Mouse (Mus musculus): ENCODE measurements around the gene Fam207a. TPM values are rescaled to one million over a fixed set of nuclear protein-coding genes. Genes with fewer than 3 reads are reported as not detected.

The Fam207a gene
- total RNA-seq, 1 experiment from 2014 or later: 21.6 TPM

DNA sequence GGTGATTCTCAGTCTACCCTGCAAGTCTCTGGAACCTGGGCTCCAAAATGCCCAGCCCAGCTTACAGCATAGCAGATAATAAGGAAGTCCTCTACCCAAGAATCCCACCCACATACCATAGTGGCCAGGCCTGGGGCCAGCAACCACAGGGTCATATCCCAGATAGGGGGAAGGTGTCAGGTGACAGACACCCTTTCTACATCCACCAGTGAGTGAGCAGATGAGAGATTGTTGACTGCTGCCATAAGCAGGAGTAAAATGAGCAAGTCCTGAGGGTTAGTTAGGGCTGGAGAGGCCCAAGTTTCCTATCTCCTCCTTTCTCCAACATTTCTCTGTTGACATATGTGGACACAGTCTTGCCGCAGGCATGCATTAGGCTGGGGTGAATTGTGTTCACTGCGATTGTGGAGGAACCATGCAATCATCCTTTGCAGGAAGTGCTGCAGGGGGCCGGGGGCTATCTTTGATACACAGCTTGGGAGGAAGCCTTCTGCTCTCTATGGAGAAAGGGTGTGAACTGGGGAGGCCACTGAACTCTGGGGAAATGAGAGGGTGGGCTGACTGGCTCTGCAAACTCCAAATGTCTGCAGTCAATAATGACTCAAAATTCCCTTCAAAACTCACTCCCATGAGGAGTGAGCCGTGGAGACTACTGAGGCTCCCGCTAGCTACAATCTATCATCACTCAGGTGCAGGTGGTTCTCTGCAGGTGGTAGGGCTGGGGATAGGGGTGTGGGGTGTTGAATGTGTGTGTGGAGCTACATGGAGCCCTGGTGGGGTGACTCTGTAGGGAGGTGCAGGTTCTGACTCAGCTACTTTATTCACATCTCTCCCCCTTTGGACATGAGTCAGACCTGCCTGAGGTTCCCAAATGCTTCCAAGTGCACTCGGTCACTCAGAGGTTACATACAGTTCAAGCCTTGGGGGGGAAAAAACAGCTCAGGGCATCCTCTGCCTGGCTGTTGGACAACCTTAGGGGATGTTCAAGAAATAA is 15.7 kb upstream of the Fam207a start:
- no peak for DNase-seq

GRCm38 (mm10) chr10:77530140-77530539 is 14.6 kb upstream of the Fam207a start, which contains the start of gene Itgb2:
Gene Itgb2 (plus strand): TSS chr10:77530252.
- DNase-seq: peak; percentile 38

DNA sequence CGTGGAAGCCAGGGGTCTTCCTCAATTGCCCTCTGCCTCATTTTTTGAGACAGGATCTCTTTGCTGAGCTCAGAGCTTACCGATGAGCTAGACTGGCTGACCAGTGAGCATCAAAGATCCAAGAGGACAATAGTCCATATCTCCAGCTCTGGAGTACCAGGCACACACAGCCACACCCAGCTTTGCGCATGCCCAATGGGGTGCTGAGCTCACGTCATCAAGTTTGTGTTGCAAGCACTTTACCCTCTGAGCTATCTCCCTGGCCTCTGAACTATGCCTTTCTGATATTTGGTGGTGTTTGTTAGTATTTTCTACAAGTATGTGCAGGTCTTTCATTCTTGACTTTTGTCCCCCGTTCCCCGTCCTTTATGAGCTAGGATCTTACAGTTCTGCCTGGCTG is 13.0 kb upstream of the Fam207a start:
- DNase-seq: no peak

DNA sequence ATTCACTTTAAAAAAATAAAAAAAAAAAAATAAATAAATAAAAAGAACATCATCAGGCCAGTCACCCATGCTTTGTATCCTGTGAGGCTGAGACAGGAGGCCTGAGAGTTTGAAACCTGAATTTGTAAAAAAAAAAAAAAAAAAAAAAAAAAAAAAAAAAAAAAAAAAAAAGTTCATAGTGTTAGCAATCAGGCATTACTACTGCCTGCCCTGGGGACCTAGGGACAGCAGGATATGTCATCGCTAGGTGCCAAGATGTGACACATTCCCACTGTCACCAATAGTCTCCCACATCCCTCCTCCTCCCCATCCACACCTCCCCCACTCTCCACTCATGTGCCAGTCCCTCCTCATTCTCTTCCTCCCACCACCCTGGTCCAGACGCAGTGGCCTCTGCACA is 10.9 kb upstream of the Fam207a start:
- DNase-seq: no peak

- no peak for DNase-seq
Observed at GRCm38 (mm10) chr10:77523321-77523720, 7.7 kb upstream of the Fam207a start.

DNA sequence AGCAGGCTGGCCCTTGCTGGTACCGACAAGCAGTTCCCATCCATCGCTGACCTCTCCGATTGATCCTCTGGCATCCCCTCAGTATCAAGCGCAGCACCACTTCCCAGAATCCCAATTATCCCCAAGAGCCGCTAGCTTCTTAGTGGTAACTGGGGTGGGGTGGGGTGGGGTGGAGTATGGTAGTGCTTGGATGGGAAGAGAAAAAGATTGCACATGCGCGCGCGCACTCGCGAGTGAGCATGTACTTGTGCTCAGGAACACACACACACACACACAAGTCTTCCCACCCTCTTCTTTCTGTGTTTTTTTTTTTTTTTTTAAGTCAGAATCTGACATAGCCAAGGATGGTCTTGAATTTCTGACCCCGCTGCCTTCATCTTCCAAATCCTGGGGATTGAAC is 7.2 kb upstream of the Fam207a start:
- DNase-seq: no peak

DNA sequence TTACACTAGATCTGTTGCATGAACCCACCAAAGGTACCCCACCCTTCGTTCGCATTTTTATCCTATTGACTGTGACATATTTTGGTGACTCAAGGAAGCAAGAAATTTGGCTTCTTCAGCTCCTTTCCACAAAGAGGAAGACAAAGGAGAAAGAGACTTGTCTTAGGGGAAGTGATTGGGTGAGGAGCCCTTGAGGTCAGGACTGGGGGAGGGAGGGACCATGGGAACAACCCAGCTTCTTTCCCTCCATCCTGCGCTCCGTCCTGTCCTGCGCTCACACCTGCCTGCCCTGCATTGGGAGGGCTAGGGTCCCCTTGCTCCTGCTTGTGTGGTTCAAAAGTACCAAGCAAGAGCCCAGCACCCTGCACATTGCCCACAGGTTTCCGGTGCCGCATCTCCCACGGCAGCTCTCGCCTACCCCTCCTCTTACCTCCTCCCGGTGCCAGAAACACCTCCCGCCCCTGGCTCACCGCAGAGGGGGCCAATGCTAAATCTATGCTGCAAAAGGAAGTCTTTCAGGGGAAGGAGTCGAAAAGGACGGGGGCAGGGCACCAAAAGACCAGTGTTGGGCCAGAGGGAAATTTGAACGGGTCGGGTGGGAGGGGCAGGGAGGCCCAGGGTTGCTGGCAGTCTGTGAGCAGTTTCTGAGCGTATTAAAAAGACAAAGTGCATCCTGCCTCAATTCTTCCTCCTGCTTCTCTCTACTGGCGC is 6.6 kb upstream of the Fam207a start:
- no peak for DNase-seq

DNA sequence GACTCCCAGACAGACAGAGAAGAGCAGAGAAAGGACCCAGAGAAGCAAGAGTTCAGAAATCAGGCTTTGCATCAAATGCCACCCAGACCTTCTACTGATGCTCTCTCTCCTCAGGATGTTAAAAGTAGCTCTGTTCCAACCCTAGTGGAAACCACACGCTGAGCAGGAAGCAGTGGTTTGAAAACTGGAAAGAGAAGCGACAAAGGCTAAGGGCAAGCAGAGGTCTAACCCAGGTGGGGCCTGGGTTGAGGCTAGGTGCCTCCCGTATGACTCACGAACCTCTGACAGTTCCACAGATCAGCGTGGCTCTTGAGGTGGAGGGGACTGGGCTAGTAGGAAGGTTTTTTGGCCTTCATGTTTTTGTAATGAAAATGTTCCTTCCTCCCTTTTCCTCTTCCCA is 4.9 kb upstream of the Fam207a start:
- DNase-seq: no peak

DNA sequence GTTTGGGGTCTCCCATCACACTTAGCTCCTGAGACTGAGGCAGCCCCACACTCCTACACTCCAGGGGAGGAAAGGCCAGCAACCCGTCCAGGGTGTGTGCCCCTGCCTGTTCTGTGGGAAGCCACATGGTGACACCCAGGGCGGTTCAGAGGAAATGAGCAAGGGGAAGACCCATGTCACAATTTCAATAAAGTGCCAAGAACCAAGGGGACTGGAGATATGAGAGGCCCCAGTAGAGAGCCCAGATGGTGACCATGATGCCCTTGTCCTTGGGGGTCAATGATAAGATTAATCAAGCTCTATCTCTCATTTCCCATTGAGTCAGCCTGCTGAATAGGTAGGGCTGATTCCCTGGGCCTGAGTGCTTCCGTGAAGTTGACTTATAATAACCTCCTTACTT is 3.6 kb upstream of the Fam207a start:
- DNase-seq: no peak

DNA sequence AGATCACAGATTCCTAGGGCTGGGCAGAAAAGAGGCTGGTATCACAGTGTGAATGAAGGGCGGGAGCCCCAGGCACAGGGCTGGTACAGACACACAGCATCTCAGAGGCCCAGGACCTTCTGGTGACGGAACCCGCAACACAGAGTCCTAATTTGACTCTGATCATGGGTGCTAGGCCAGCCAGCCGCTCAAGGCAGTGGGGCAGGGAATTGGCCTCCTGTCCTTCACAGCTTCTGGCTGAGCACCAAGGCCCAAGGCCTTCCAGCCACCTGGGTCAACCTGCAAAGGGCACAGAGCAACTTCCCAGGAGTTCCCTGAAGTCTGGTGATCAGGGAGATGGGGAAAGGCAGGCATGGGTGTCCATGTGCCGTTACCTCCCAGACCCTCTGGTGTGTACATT is 2.2 kb upstream of the Fam207a start:
- peak; percentile 48 for DNase-seq

DNA sequence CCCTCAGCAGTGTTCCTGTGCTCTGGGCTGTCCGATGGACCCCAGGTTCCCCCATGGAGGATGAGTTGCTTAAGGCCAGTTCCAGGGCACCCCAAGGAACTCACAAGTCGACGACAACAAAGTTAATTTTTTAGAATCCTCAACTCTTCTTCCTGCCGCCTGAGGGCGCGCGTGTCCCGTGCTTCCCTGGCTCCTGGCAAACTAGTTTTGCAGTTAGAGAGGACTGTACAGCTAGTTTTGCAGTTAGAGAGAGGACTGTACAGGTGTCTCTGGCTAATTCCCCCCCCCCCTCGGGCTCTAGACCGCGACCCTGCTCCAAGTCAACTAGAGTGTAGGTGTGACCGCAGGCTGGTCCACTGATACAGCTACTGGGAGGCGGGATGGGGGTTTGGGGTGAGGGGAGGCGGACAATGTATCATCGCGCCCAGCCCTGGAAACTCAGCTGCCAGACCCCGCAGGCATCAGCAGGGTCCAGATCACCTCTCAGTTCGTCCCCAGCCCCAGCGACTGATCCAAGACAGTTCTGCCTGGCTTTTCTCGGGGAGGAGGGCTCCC is 1.6 kb upstream of the Fam207a start:
- peak; percentile 86 for DNase-seq

DNA sequence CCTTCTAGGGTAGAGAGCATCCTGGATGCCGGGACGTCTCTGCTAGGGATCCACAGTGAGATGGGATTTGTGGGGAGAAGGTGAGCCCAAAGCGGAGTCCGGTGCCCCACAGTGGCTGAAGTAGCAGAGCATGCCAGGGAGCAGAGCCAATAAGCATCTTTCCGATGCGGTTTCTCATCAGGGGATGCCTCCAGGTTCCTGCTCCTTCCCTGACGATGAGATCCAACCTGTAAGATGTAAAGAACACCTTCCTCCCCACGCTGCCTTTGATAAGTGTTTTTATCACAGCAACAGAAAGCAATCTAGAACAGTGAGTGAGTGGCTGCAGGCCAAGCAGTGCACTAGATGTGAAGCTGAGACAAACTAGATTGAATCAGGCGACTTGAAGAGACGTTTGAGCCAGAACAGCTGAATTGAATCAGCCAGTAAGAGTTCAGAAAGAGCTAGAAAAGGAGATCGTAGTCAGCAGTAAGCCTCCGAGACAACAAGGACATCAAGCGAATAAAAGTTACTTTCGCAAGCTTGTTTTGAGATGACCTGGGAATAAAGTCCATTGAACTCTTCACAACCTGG is 880 bp upstream of the Fam207a start:
- peak; percentile 37 for DNase-seq

GRCm38 (mm10) chr10:77510225-77510982 is 5.2 kb downstream of the Fam207a start:
- no peak for DNase-seq

- DNase-seq: peak; percentile 91
Observed at GRCm38 (mm10) chr10:77509403-77510187, 6.0 kb downstream of the Fam207a start.

DNA sequence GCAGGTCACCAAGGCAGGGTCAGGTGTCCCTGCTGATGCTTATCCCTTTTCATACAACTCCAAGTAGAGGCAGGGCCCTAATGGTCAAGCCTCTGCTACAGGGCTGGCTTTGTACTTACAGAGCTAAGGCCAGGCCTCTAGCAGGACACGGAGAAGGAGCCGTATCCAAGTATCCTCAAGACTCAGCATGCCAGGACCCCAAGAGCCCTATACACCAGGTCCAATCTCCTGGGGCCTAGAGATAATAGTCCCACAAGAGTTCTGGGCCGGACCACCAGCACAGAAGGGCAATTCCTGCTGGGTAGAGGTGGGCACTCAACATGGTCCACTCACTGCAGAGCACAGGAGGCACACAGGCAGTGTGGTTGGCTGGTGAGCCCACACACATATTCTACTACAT is 6.8 kb downstream of the Fam207a start:
- DNase-seq: no peak

DNA sequence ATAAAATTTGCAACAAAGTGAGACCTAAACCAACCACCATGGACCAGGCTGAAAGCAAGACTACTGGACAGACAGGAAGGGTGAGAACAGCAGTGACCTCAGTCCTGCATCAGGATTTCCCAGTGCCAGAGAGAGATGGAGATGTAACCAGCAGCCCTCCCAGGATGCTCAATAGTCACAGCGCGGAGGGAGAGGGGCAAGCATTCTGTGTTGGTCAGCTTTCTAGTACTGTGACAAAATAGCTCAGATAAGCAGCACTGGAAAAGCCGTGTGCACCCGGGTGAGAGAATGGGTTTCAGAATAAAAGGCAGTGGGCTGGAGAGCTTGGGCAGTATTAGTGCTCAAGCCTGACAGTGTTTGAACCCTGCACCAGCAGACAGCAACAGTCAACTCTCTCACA is 7.8 kb downstream of the Fam207a start:
- DNase-seq: no peak

DNA sequence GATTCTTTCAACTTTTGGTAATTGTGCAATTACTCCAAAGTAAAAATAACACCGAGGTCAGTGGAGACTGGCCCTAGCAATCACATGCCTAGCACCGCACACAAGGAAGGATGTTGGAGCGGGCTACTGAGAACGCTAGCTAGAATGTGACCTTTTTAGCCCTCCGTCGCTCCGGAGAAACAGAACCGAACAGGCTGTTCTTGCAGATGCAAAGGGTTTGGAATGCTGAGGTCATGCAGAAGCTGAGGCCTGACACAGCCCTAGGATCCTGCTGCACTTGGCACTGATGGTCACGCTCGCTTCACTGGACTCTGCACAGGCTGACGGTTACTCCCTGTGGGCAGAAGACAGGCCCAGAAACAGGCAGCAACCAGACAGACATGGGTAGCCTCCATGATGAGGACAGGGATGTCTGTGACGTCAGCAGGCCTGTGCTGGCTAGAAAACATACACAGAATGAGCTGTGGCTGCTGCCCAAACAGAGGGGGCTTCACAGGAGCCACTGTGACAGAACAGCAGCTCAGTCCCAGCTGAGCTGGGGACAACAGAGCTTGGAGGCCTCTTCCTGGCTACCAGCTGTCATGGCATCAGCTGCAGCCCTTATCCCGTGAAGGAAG is 8.5 kb downstream of the Fam207a start:
- peak; percentile 31 for DNase-seq

GRCm38 (mm10) chr10:77506526-77506925 is 9.1 kb downstream of the Fam207a start:
- no peak for DNase-seq

DNA sequence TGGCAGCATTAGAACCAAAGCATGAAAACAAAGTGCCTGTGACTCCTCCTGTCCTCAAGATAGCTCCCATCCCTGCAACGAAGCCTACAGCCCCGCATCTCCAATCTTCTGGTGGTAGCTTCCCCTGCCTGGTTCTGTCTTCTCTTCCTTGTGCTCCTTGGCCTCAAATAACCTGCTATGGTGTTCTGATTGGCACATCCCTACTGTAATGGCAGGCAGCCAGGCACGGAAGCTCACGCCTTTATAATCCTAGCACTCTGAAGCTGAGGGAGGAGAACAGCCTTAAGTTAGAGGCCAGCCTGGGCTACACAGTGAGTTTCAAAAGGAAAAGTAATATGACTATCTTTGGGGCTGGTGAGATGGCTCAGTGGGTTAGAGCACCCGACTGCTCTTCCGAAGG is 11.4 kb downstream of the Fam207a start:
- DNase-seq: peak; percentile 42

Data from adrenal gland, postnatal 14 days (tissue).